Mouse (Mus musculus) hindlimb bud, embryonic 11.5 days (tissue): ENCODE results near the gene Slc2a12.
A peak's percentile ranks its signal among the peaks of the same experiment; 100 is the strongest.

Experiments
- DNase-seq: peaks from one replicate; pipeline ENCODE4 v3.0.0-alpha.2; 2012; ENCODE audit warnings: low read depth, low spot score; ENCODE audit errors: extremely low spot score

The Slc2a12 gene

DNA sequence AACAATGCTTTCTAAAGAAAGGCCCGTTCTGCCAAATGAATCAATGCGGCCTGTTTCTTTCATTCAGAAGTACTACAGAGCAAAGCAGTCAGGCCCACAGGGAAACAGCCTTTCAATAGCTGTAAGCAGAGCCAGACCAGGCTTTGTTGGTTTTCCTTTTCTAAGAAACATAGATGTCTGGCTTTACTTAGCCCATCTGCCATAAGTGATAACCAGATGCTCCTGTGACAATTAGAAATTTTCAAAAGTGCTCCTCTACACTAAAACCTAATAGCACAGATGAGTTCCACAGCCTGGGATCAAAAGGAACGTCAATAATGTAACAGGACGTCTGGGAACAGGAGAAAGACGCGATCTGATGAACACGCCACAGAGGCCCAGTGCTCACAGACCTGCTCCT lies 81.5 kb downstream of the Slc2a12 start:
- no peak for DNase-seq

DNA sequence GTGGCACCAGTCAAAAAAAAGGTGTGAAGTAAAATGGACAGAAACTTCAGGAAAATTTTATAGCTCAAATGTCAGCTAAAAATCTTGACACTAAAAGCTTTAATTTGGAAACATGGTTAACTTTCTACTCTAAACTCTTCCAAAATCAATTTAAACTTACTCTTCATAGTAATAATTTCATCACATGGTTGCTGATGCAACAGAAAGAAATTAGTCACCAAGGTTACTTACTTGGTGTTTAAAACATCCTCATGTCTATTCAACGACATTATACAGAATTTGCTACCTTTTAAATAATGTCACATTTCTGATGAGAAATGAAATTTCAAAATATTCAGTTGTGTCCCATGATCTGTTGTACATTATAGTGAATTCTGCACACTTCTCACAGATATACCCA lies 83.4 kb downstream of the Slc2a12 start:
- no peak for DNase-seq

DNA sequence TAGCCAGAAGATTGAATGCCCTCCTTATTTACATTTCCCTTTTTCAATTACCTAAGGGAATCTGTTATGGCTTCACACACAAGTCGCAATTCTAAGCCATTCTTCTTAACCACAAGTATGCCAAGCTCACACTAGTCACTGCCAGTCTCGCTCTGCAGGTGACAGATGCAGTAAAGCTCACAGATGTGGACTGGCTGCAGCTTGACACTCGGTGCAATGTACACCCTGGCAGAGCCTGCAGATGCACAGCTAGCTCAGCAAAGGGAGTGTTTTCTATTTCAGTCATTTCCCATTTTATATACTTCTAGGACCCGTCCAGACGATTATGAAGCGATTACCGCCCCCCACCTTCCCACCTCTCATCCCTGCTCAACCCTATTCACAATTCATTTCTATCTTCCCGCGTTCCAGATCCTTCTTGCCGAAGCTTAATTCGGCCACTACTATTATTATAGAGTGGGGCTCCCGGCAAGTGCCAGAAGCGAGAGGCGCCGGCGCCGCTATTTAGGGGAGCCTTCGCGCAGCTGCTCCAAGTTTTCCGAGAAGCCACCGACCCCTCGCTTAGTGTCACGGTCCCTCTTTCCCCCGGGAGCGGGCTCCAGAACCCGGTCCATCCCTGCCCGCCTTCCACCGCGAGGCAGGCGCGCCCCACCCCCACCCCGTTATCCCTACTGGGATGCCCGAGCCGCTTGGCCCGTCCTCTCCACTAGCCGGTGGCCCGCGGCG lies 85.6 kb downstream of the Slc2a12 start:
- DNase-seq = no peak

DNA sequence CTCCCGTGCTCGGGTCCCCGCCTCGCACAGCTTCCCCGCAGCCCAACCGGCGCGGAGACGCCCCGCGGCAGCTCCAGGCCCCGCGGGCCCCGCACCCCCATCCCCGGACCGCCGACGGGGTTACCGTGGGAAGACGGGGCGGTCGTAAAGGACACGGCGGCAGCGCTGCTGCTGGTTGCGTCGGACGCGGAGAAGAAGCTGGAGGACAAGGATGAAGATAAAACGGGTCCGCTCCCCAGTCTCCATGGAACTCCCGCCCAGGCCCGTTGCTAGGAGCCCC lies 86.1 kb downstream of the Slc2a12 start:
- DNase-seq = no peak

DNA sequence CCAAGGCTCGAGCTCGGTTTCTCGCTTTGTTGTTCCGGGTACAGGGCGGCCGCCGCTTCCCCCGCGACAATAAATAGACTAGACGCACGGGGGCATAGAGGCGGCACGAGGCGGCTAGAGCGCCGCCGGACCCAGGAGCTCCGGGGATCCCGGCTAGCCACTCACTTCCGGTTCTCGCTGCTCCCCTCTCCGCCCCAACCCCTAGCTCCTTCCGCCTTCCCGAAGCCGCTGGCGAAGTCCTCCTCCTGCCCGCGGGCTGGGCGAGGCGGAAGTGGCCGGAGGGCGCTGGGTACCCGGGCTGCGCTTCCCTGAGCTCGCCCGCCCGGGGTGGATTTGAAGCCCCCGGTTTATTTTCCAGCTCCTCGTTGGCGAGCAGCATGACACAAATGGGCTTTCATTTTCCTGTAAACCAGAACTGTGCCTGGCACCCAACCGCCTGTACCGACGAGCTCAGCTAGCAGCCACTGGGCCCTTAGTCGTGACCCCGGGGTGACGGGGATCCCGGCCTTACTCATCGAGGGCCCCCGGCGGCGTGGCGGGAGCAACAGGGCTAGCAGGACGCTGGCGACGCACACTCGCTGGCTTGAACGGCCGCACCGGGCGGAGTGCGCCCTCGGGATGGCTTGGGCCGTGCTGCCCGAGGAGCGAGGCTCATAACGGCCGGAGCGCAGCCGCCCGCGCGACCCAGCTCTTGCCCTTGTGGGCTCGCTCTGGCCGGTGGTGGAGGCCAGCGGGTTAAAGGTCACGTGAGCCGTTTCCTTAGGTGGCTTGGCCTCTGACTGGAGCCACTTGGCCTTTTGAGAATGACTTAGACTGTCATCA lies 86.7 kb downstream of the Slc2a12 start, which contains the start of gene Tbpl1:
Tbpl1 (minus strand) TSS at position 667 of the 822 bp plus-strand sequence.
- DNase-seq = peak; percentile 49

DNA sequence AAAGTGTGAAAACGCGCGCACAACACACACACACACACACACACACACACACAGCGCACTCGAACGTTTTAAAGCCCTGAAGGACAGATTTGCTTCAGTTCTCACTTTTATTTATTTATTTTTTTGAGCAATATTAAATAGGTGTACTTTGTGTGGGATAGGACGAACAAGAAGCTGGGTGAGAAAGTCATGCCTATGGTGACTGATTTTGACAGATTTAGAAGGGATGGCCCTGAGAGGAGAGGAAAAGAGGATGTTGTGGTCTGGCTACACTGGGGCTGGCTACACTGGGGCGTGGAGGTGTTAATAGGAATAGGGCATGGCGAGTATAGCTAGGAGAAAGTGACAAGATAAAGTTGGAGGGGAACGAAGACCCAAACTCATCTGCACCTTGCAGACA lies 87.4 kb downstream of the Slc2a12 start:
- no peak for DNase-seq

DNA sequence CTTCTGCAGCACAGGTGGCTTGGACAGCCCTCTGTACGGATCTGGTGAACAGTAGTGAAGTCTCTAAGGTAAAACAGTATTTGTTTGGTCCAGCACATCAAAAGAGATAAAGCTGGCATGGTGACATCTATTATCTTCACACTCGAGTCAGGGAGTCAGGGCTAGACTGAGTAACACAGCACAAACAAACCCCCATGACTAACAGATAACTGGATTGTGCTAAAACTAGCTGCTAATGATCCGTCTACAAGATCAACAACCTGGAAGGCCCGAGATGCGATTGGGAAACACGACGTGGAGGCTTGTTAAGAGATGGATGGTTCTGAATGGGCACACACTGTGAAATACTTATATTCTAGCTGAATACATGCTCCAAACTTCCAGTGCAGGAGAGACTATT lies 101.1 kb downstream of the Slc2a12 start:
- DNase-seq = no peak

DNA sequence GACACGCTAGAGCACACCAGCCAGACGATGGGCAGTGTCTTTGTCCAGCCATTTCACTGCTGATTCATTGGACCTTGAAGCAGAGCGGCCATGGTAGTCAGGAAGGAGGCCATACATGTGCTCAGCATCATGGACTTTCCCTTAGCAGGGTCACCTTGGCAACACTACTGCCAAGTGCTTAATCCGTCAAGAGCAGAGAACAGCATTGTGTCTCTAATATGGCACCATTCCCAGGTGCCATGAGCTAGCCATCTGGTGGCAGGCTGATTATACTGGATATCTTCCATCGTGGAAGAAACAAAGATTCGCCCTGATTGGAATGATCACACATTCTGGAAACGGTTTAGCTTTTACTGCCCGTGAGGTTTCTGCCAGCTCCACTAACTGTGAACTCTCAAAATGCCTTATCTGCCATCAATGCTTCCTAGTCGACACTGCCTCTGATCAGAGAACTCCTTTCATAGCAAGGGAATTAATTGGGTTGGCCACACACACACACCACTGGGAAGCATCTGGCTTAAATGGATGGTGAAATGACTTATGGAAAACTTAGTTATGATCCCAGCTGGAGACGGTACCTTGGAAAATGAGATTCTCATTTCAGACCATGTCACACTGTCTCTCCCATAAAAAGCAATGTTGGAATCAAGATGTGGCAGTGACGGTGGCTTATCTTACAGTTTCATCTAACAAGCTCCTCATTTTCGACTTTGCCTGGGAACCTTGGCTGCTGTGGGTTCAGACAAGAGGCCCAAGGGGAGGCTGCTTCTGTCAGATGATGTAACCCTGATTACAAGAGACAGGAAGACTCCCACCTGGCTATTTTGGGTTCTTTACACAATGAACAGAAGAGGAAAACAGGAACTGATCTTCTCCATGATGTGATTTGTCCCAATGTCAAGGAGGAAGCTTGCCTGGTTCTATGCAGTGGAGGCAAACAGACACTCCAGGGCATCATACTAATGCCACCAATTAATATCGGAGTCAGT lies 101.8 kb downstream of the Slc2a12 start:
- no peak for DNase-seq

DNA sequence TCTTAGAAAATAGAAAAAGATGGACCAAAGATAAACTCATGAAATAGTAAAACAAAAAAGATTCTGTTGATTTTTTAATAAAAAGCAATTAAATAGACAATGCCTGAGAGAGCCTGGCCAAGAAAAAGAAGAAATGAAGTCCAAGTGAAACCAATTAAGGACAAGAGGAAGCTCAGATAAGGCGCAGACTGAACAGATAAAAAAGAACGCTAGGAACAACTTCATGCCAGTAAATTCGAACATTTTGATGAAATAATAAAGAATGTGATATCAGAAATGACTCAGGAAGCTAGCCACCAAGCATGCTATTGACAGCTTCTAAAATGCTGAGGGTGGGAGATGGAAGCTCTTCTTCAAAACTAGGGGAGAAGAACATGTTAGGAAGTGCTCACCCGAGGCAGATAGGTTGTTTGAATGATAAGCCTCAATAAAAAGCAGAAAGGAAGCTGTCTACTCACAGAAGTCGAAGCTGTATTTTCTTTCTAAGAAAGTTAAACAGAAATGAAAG lies 106.4 kb downstream of the Slc2a12 start:
- no peak for DNase-seq
